25 mouse cellular contexts compared by ENCODE assay signal in genomic region chr15:71302541-71302940, GRCm38 (mm10).
DNase-seq lines count a peak whose midpoint lies in the region; ATAC-seq and TF ChIP-seq lines count a peak whose summit lies in the region.
"Had no signal": no experiment of that assay in that cellular context is flagged by ENCODE, and none has a peak within 500 bp of the region (broad histone marks: within the 10 kb centered on the region; RNA-seq: fewer than 3 reads in every experiment).

No protein-coding gene starts in this region.

- DNase-seq in 3T3-L1 (ENCODE audit: low read depth, low spot score) = peak; percentile 93
- DNase-seq in Muller cell, postnatal 12 days (ENCODE audit: inconsistent ontology term) = peak; percentile 31
- peak; percentile 68 for DNase-seq in NIH3T3 (ENCODE audit: low read depth)
- no peak for DNase-seq in ovary, postnatal 36 days (ENCODE audit: low spot score)
- DNase-seq in layer of hippocampus, adult 18-20 months (ENCODE audit: low spot score in 2 of 2) = no peak
- no peak for DNase-seq in adrenal gland, postnatal 10 days
- DNase-seq: adrenal gland, adult 2 months; adrenal gland, adult 8-10 months; adrenal gland, postnatal 14 days; adrenal gland, postnatal 25 days; adrenal gland, postnatal 36 days; B cell, adult 2 months; cerebellum, adult 11 months; cerebellum, adult 11-12 months; cerebellum, adult 18-20 months; cerebellum, adult 2 months; cerebellum, adult 8-10 months; cerebellum, adult 9-10 months had no signal

- peak overlapping the region; percentile 52; the same call in 1 of the 2 replicates for H3K27ac ChIP-seq in embryonic fibroblast, embryonic 13.5 days (ENCODE audit: insufficient read depth, low read length)
- no peak overlapping the region for H3K27ac ChIP-seq in hindbrain, embryonic 13.5 days

- H3K27me3 ChIP-seq in hindbrain, embryonic 13.5 days = no peaks in the 10 kb centered on the region
- H3K27me3 ChIP-seq: CH12.LX, Patski had no signal

- ATAC-seq in hindbrain, embryonic 13.5 days (ENCODE audit: low FRiP score) = no peak
- ATAC-seq: activated CD4-positive, CD25-positive, alpha-beta regulatory T cell, adult 4 months; CD4-positive, CD25-positive, alpha-beta regulatory T cell, adult 4 months; Patski had no signal

- no peaks in the 10 kb centered on the region for H3K4me1 ChIP-seq in embryonic fibroblast, embryonic 13.5 days (ENCODE audit: control insufficient read depth, insufficient read depth, low read length)
- no peaks in the 10 kb centered on the region for H3K4me1 ChIP-seq in hindbrain, embryonic 13.5 days (replicated peaks)

- no peaks in the 10 kb centered on the region for H3K9me3 ChIP-seq in hindbrain, embryonic 13.5 days
- H3K9me3 ChIP-seq: G1E had no signal

- H3K4me3 ChIP-seq in embryonic fibroblast, embryonic 13.5 days (ENCODE audit: insufficient read depth, low read length) = no peak overlapping the region
- no peak overlapping the region for H3K4me3 ChIP-seq in hindbrain, embryonic 13.5 days

- H3K4me2 ChIP-seq in hindbrain, embryonic 13.5 days = no peak overlapping the region

- no peak overlapping the region for H3K9ac ChIP-seq in hindbrain, embryonic 13.5 days

- no peak for TF ChIP-seq POLR2A in embryonic fibroblast, embryonic 13.5 days (IDR thresholded peaks at IDR 0.05; ENCODE audit: low read depth, low read length)

- no peak for TF ChIP-seq CTCF in embryonic fibroblast, embryonic 13.5 days (IDR thresholded peaks at IDR 0.05; ENCODE audit: borderline replicate concordance, insufficient read depth, low read length)

- no peaks in the 10 kb centered on the region for H3K36me3 ChIP-seq in hindbrain, embryonic 13.5 days
- H3K36me3 ChIP-seq: G1E had no signal

Comparison
In these comparisons a context has a peak if more than half of its experiments do, and no peak if none do; other contexts are left out.
1. DNase-seq: peak in 3T3-L1 (single experiment), Muller cell, postnatal 12 days (single experiment) and NIH3T3 (single experiment); none in ovary, postnatal 36 days (single experiment), layer of hippocampus, adult 18-20 months (0 of 2) and adrenal gland, postnatal 10 days (single experiment).